Mouse (Mus musculus) left cerebral cortex, postnatal 36 days (tissue): ENCODE data around the gene Dok1. TPM values are rescaled to one million over a fixed set of nuclear protein-coding genes. Genes with fewer than 3 reads are reported as not detected.
A peak's percentile ranks its signal among the peaks of the same experiment; 100 is the strongest.

Experiments used
- DNase-seq, 2 experiments: peaks; one replicate each; pipeline ENCODE4 v3.0.0; 2021 to 2022; ENCODE audit warnings: low spot score in 2 of 2, mixed read lengths in 1 of 2
- intact Hi-C: fragments of 180-260 bp; cut with DNase I; formaldehyde crosslinking; loops from one replicate; pipeline ENCODE4 v1.15.1; 2025
- total RNA-seq, 2 experiments: library from RNA; stranded (reverse); gene quantifications; 2 replicates each; pipeline ENCODE4 v1.2.3; 2021

Gene Dok1
- total RNA-seq, 2 experiments from 2014 or later = 1.9 to 2.3 TPM

DNA sequence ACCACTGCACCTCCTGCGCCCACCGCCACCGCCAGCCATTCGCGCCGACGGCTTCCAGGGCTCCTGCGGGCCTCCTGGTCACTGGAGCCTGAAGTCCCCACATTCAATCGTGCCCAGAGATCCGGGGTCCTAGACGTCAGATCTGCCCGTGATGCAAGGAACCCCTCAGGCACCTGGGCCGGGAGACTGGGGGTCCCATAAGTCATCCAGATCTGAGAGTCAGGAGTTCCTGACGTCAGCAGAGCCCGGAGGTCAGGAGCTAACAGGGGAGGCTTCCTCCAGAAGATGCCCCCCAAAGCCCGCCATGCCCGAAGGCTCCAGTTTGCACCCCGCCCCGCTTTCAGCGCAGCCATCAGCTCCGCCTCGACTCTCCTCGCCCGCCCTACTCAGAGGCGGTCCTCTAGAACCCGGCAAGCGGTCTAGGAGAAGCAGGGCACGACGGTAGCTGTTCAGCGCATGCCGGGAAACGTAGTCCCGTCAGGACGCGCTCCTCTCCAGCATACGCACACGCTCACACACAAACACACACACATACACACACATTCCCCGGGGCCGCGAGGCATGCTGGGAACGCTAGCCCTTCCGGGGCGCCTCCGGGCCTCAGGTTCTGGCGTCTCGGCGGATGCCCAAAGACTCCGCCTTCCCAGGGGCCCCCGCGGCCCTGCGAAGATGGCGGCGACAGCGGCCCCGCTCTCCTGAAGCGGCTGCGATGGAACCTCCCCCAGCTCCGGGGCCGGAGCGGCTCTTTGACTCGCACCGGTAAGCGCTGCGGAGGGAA lies 21.0 kb upstream of the Dok1 start, which contains the start of gene Aup1:
Gene Aup1 (plus strand): TSS at position 448 of the 778 bp plus-strand sequence.
- DNase-seq = peak; percentile 98 to 99
- intact Hi-C loops = loop anchor here (1.0 to 2.0 kb wide), 3 partner anchors 24 to 58 kb away; partner anchors contain the start of genes Ccdc142 and Gm42688

- peak; percentile 22 to 37 for DNase-seq
- intact Hi-C loops = loop anchor here (2.0 kb wide), 1 partner anchor 19 kb away; the partner anchor contains the start of gene Loxl3
Observed at GRCm38 (mm10) chr6:83053136-83053960, 20.1 kb upstream of the Dok1 start.

DNA sequence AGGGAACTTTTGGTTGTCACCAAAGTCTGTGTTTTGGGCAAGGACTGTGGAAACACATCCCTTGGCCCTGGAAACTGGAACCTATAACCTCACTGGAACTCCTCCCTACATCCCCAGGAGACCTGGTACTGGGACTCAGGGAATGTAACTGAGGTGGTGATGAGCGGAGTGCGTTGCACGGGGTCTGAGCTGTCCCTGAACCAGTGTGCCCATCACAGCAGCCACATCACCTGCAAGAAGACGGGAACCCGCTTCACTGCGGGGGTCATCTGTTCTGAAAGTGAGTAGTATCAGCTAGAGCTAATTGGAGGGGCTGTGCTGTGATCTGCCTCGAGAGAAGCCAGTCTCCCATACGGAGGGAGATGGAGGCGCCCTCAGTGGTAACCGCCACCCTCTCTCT lies 16.1 kb upstream of the Dok1 start:
- no peak for DNase-seq
- intact Hi-C loops = no loop called here

DNA sequence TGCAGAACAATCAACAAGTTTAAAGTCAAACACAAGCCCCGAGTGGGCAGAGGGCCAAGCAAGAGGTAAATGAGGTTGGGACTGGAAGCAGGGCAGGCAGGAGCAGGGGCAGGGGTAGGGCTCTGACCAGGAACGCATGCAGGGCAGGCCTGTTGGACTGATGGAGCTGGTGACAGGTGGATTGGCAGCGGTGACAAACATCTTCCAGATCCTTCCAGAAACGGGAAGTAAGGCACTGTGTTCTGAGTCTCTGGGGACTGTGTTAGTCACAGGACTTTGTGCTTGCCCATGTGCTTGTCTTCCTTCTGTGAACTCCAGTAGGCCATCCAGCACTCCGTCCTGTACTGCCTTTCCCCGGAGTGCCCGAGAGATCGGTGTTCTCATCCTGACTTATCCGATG lies 11.5 kb upstream of the Dok1 start:
- intact Hi-C loops = loop anchor here (1.0 kb wide), 1 partner anchor 20 kb away; no protein-coding TSS in a partner anchor
- no peak for DNase-seq

DNA sequence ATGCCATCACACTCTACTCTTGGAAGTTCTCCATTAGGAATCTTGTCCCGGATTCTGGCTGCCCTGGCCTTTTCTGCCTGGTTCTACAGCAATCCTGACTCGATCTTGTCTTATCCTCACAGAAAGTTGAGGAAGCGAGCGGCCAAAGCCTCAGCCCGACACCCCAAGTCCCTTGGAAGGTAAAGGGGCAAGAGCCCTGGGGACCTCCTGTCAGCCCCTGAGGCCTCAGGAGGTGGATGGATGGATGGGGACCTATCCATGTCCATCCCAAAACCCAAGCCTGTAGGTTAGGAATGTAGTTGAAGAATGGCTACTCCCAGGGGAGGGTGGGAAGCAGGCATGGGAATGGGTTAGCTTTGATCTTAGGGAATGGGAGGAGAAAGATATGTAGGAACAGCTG lies 10.7 kb upstream of the Dok1 start:
- DNase-seq = no peak

GRCm38 (mm10) chr6:83043561-83043960 lies 10.3 kb upstream of the Dok1 start:
- intact Hi-C loops = no loop called here
- no peak for DNase-seq

More for the DNA sequence above, 10.7 kb upstream of the Dok1 start:
- intact Hi-C loops = loop anchor here (1.0 kb wide), 1 partner anchor 20 kb away; no protein-coding TSS in a partner anchor

GRCm38 (mm10) chr6:83040601-83041000 lies 7.3 kb upstream of the Dok1 start:
- no peak for DNase-seq
- intact Hi-C loops = no loop called here

DNA sequence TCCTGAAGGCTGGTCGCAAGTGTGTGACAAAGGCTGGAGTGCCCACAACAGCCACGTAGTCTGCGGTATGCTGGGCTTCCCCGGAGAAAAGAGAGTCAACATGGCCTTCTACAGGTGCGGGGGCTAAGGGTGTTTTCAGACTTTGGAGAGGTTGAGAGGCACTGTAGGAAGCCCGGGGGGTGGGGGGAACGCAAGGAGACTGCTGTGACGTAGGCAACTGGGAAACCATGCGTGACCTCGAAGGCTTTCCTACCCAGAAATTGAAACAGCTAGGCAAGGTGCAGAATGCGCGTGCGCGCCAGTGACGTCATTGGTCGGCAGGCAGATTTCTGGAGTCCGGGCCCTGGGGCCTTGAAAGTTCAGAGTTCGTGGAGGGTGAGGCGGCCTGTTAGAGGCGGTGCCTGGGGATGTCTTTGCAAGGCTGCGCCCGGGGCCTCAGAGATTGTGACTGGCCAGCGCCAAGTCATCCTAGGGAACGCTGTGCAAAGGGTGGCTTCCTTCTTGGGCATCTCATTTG lies 5.3 kb upstream of the Dok1 start:
- intact Hi-C loops = no loop called here
- DNase-seq = peak; percentile 80 to 84

DNA sequence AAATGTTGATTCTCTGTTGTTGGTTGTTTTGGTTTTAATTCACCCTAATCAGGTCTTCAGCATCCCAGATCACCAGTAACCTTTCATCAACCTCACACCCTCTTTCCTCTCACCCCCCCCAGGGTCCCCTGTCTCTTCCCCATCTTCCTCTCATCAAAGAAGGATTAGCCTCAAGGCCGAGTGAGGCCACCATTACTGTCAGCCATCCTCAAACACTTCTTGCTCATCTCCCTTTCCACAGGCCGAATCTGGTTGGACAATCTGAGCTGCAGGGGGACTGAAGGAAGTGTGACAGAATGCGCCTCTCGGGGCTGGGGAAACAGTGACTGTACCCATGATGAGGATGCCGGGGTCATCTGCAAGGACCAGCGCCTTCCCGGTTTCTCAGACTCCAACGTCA lies 3.9 kb upstream of the Dok1 start:
- intact Hi-C loops = no loop called here
- DNase-seq = no peak

DNA sequence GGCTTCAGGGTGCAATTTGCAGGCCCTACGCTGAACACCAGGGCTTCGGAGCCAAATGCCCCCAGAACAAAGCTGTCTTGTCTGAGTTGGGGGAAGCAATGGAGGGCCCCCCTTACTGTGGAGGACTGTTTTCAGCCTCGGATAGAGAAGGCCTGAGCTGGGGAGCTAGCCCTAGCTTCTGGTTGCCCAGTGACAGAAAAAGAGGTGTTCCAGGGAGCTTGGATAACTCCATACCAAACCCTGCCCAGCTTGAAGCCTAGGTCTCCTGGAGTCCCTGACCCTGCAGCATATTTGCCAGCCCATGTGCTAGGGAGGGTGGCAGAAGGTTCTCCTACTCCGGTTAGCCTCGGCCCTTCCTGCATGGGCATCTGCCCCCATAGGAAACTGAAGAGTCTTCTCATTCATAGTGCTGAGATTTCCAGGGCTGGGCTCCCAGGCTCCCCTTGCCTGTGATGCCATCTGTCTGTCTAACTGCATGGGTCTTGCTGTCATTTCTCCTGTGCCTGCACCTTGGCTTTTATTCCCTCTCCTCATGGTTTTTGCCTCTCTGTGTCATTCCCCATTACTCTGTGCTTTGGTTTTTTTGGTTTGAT lies 1.3 kb upstream of the Dok1 start:
- no peak for DNase-seq
- intact Hi-C loops = loop anchor here (2.0 kb wide), 1 partner anchor 18 kb away; no protein-coding TSS in a partner anchor

DNA sequence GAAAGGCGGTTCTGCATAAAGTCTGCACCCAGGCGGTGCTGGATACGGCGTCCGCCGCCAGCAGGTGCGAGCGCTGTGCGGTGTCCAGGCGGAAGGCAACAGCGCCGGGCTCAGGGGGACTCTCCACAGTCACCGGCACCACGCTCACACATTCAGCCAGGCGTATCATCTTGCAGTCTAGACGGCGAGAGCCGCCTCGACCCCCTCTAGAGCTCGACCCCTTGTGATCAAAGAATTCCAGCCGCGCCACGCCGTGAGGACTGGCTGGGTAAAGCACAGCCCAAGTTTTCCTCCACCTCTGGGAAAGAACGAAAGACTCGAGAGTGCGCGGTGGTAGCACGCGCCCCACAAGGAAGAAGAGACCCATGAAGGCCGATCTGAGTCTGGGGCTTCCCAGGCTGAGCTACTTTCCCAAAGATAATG lies 491 bp downstream of the Dok1 start:
- intact Hi-C loops = no loop called here
- DNase-seq = no peak

DNA sequence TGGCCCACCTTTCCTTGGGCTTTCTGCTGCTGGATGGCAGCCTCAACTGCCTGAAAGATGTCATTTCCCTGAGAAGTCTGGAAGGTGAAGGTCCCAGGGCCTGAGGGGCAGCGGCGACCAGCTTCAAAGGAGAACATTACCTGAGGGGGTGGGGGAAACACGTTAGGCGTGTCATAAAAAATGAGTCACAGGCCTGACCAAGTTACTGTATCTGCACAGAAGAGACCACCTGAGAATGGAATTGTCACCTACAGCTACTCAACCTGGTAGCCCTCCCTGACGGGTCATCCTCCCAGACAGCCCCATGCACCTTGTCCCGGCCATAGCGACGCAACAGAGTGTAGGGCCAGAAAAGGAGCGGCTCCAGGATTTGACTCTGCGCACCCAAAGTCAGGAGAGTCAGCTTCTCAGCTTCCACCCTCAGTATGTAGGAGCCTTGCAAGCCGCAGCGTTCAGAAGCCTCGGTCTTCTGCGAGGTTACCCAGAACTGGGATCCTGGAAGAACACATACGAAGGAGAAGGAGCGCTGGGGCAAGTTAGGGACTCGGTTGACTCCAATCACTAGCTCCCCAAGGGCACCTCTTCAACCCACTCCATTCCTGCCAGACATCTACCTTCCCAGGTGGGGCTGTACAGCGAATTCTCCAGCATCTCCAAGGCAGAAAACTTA lies 1.2 kb downstream of the Dok1 start:
- intact Hi-C loops = no loop called here
- DNase-seq = no peak

- intact Hi-C loops = no loop called here
- DNase-seq = no peak
Observed at GRCm38 (mm10) chr6:83031111-83031510, 2.2 kb downstream of the Dok1 start.

DNA sequence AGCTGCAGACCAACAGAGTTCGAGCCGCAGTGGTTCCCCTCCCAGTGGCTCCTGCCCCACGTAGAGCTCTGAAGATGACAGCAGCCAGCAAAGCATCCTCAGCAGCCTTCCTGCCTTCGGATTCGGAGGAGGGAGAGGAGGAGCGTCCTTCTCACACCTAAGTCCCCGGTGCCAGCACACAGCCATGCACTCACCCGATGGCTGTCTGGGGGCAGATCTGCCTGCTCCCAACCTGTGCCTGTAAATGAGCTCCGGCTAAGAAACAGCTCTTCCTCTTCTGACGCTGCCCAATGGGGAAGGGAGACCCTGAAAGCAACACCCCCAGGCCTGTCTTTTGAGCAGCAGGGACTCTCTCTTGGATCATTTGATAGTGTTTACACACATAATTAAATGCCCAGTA lies 3.5 kb downstream of the Dok1 start:
- intact Hi-C loops = no loop called here
- DNase-seq = no peak

DNA sequence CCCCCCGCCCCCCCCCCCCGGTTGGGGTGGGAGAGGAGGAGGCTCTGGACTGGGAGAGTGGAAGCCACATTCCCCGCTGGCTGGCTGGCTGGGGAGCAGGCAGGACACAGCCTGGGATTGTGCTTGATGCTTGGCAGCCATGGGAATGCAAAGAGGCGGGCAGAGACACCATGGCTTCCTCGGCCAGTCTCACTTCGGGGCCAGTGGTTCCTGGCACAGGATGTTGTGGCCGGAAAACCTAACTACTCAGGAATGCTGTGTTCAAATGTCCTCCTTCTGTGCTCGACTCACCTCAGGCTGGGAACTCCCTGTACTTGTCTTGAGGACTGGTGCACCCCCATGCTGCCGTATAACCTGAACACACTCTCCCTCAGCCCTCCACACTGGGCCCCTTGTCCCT lies 5.6 kb downstream of the Dok1 start:
- DNase-seq = no peak
- intact Hi-C loops = no loop called here

DNA sequence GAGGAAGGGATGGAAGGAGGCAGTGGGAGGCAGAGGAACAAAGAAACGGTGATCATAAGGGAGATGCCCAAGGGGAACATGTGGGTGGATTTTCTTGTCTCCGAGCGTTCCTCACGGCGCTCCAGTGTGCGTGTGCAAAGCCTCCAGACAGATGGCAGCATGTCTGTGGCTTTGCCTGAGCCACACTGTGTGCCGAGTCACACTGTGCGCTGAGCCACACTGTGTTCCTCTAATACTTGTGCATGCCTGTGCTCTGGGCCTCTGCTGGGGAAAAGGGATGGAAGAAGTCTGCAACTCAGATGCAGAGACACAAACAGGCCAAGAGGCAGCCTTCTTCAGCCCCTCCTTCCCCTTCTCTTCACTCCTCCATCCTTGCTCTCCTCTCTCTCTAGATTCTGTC lies 6.0 kb downstream of the Dok1 start:
- intact Hi-C loops = no loop called here
- DNase-seq = no peak

DNA sequence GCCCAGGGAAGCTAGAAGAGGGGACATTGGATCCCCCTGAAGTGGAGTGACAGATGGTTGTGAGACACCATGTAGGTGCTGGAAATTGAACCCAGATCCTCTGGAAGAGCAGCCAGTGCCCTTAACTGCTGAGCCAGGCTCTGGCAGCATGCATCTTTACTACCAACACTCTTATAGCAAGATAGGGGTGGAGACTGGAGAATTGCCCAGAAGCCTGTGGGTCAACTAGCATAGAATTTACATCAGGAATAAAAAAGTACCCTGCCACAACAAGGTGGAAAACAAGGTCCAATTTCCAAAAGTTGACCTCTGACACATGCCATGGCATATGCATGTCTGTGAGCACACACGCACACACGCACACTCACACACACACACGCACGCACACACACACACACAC lies 8.1 kb downstream of the Dok1 start:
- no peak for DNase-seq
- intact Hi-C loops = no loop called here

- intact Hi-C loops = no loop called here
- DNase-seq = no peak
Observed at GRCm38 (mm10) chr6:83024421-83024820, 8.8 kb downstream of the Dok1 start.

DNA sequence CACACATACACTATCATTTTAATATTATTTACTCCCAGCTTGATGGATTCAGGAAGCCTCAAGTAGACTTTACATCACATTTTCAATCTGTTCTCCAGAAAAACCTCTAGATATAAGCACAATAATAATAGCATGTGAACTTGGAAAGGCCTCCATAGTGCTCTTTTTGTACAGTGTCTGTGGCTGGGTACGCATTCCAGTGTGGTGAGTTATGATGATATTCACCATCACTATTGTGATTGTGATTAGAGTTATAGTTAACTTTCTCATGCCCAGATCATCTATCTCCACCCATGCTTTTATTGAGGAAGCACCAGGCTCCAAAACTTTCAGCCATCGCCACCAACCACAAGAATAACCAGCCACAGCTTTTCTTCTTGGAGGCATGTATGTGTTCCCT lies 9.5 kb downstream of the Dok1 start:
- intact Hi-C loops = no loop called here

More for the DNA sequence above, 9.5 kb downstream of the Dok1 start:
- no peak for DNase-seq
